Mouse (Mus musculus) lung, adult 18-20 months (tissue): ENCODE measurements around the gene Myh4.

Experiments used
- DNase-seq, 2 experiments: peaks; one replicate each; pipeline ENCODE4 v3.0.0; 2022; ENCODE audit warnings: mixed read lengths in 2 of 2

The Myh4 gene

DNA sequence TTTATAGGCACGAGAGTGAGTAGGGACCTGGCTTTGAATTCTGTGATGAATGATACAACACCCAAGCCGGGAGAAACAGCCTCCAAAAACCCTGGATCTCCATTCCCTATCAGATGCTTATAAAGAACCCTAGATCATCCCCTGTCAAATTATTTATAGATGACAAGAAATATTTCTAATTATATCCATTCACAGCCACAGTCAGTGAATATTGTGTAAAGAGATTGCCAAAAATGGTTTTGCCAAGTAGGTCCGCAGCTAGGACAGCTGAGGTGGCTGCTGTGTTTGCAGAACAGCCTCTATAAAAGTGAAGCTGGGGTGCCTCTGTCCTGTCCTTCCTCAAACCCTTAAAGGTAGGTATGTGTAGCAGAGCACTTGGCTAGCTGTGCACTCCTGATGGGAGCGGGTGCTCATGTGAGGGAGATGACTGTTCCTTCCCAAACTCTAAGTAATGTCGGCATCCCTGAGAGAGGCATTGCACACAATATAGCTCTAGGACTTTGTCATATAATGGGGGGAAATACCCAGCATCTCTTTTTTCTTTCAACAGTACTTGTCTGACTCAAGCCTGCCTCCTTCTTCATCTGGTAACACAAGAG lies at the start of gene Myh4:
TSS of gene Myh4 (plus strand) at position 549 of the 599 bp plus-strand sequence.
- no peak for DNase-seq

GRCm38 (mm10) chr11:67190316-67190715 lies 47.5 kb upstream of the Myh4 start:
- no peak for DNase-seq

- no peak for DNase-seq
These were observed 47.0 kb upstream of the Myh4 start for GRCm38 (mm10) chr11:67190814-67191213.

DNA sequence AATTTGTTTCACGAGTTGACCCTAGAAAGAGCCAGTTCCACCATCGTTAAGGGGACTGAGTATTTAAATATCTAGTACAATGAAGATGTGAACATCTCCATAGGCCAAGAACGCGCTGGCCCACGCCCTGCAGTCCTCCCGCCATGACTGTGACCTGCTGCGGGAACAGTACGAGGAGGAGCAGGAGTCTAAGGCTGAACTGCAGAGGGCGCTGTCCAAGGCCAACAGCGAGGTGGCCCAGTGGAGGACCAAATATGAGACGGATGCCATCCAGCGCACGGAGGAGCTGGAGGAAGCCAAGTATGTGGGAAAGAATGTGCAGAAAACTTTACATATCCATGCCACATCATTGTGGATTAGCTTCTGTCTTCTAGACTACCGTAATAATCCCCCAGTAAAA lies 46.3 kb upstream of the Myh4 start:
- DNase-seq, result no peak

DNA sequence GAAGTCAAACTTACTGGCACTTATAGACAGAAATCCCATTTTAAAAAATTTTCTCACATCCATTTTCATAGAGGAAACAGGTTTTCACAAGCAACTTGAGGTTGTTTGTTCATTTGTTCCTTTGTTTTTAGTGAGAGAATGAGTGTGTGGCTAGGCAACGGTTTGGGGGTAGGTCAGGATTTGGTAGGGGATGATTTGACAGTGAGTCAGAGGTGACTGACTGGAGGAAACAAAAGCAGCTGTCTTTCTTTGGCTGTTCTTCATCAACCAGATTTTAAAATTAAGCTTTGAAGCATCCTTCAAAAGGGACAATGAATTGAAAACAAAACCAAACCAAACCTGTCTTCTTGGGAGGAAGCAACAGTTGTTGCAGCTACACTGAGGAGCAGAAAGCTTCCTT lies 38.5 kb upstream of the Myh4 start:
- DNase-seq, result no peak

- DNase-seq, result no peak
These were observed 38.1 kb upstream of the Myh4 start, which contains the start of gene Myh1 for GRCm38 (mm10) chr11:67199752-67200151. TSS of gene Myh1 (plus strand) at chr11:67200052.

DNA sequence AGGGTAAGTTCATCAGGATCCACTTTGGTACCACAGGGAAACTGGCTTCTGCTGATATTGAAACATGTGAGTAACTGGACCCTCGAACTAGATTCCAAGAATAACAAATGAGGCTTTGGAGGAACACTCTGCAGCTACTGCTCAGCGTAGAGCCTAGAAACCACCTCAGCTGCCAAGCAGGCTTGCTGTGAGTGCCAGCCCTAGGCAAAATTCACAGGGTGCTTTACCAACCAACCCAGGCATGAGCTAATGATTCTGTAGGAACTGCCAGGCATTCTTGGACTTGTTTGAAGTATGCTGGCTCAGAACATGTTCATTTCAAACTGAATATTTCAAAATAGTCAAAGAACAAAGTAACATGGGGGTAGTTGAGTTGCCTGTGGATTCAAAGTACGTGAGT lies 33.1 kb upstream of the Myh4 start:
- no peak for DNase-seq

GRCm38 (mm10) chr11:67221803-67222202 lies 16.0 kb upstream of the Myh4 start:
- DNase-seq, result no peak

- no peak for DNase-seq
These were observed 13.4 kb upstream of the Myh4 start for GRCm38 (mm10) chr11:67224466-67224865.

DNA sequence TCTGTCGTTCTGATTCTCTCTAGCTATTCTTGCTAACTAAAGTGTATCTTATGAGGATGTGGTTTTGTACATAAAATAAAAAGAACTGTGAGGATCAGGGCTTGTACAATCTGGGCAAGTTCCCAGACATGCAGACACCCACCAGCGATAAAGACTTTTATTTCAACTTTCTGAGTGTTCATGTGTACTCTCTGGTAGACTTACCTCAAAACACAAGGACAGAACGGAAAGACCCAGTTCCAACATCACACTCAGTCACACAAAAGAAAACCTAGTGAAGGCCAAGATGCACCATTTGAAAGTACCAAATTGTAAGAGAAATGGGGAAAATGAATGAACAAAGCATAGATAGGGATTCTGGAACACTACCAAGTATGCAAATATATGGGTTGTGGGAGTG lies 9.1 kb upstream of the Myh4 start:
- no peak for DNase-seq

DNA sequence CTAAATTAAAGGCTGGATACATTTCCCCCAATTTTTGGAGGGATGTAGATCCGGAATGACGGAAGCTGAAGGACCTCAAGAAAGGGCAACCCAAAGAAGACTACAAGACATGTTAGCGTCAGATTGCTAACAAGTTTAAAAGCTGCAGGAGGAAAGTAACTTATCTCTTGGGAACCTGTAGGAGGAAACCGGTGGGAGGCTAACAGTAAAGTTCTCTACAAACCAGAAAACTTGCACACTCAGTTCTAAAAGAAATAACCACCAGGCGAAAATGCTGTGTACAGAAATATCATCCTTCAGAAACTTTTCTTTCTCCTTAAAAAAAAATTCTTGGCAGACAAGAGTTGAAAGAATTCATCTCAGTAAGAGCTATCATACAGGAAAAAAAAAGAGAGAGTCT lies 8.7 kb upstream of the Myh4 start:
- no peak for DNase-seq

DNA sequence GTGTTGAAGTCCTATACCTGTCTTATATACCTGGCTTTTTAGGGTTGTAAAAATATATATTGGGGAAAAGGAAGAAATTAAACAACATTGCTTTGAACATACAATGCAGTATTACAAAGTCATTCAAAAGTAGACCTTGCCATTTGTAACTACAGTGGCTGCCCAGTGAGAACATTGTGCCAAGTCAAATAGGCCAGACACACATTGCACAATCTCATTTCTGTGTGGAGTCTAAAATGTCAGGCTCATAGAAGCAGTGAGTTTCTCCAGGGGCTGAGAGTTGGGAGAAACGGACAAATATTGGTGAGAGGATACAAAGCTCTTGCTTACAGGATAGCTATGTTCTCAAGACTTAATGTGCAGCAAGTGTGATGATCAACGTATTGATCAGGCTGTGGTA lies 7.9 kb upstream of the Myh4 start:
- DNase-seq, result peak; percentile 39 to 74

- peak in 1 of 2 experiments; percentile 29 for DNase-seq
These were observed 2.0 kb upstream of the Myh4 start for GRCm38 (mm10) chr11:67235639-67236358.

GRCm38 (mm10) chr11:67236799-67237198 lies 1.0 kb upstream of the Myh4 start:
- DNase-seq, result no peak

- DNase-seq, result no peak
These were observed 3.2 kb downstream of the Myh4 start for GRCm38 (mm10) chr11:67241051-67241450.

DNA sequence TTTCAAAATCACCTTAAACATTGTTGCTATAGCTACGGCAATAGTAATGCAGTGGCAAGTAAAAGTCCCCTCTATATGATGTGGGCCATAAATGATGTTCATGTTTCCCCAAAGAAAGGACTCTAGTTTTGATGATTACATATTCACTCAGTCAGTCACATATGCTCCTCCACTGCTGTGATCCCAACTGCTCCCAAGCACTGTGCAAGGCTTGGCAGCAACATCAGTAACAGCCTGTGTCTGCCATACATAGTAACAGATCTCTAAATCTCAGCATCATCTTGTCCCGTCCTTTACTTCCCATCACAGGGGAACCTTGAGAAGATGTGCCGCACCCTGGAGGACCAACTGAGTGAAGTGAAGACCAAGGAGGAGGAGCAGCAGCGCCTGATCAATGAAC lies 15.9 kb downstream of the Myh4 start:
- no peak for DNase-seq

GRCm38 (mm10) chr11:67257048-67257447 lies 19.2 kb downstream of the Myh4 start:
- DNase-seq, result no peak

- no peak for DNase-seq
These were observed 23.1 kb downstream of the Myh4 start for GRCm38 (mm10) chr11:67260956-67261355.

DNA sequence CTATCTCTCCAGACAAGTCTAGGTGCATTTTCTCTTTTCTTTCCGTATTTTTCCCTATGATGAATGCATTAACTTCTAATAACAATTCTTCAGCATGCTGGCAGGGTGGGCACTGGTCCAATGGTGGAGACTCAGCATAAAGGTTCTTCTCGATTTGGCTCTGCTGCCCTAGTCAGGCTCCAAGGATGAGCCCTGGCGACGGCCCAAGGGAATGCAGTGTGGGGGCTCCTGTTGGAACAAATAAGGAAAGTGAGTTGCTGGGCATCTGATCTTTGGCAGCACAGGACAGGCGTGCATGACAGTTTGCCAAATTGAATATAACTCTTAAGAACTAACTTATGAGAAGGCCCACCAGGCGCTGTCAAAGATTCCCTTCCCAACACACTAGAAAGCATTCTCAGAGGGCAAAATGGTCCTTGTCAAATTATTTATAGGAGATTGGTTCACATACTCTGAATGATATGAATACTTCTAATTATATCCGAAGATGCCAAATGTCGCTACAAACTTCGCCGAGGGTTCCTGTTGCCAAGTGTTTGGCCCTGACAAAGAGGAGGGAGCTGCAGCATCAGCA lies 38.9 kb downstream of the Myh4 start, which contains the start of gene Myh8:
TSS of gene Myh8 (plus strand) at position 524 of the 574 bp plus-strand sequence.
- DNase-seq, result no peak

DNA sequence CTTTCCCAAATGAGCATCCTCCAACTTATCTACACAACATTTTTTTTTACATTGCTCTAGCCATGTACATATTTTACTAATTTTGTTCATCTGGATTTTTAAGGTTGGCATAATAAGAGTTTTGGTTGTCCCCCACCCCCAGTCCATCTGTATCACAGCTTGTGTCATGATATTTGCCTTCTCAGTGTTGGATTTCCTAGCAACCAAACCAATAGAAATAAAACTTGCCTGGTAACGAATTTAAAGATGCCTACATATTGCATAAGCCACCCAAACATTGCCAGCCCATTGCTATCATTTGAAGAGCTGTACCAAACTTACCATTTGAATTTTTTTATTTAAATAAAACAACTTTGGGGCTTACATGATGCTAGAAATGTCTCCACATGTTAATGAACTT lies 55.6 kb downstream of the Myh4 start:
- no peak for DNase-seq
